Mouse (Mus musculus) embryonic facial prominence, embryonic 11.5 days (tissue): ENCODE measurements around the gene Gm45233. TPM values are rescaled to one million over a fixed set of nuclear protein-coding genes. Genes with fewer than 3 reads are reported as not detected.

ENCODE experiments used
- ATAC-seq: fragments of 200-750 bp; cut with Nextera tagmentation; replicated peaks from 2 replicates; pipeline ENCODE4 v1.8.0; 2017; ENCODE audit warnings: low read depth; ENCODE audit not compliant: insufficient number of reproducible peaks, low FRiP score, low TSS enrichment
- DNase-seq: peaks from one replicate; pipeline ENCODE4 v3.0.0-alpha.2; 2015; ENCODE audit warnings: low spot score
- H3K27ac ChIP-seq: fragments of 300-500 bp; sonication (generic); replicated peaks from 2 replicates; pipeline ENCODE4 v1.5.1; 2014; ENCODE audit warnings: mild to moderate bottlenecking, low read depth, low read length, control low read depth
- H3K27me3 ChIP-seq: fragments of 300-500 bp; sonication (generic); 2 replicates; pipeline ENCODE4 v1.6.1; 2014; ENCODE audit warnings: mild to moderate bottlenecking, low read length, moderate library complexity, mixed read lengths; ENCODE audit not compliant: control insufficient read depth, insufficient read depth
- H3K36me3 ChIP-seq: fragments of 300-500 bp; sonication (generic); replicated peaks from 2 replicates; pipeline ENCODE4 v1.6.1; 2014; ENCODE audit warnings: low read depth, mild to moderate bottlenecking, low read length, moderate library complexity, mixed read lengths; ENCODE audit not compliant: control insufficient read depth, insufficient read depth
- H3K4me1 ChIP-seq: fragments of 300-500 bp; sonication (generic); 2 replicates; pipeline ENCODE4 v1.6.1; 2014; ENCODE audit warnings: low read length, mixed read lengths; ENCODE audit not compliant: control insufficient read depth, insufficient read depth
- H3K4me2 ChIP-seq: fragments of 300-500 bp; sonication (generic); 2 replicates; pipeline ENCODE4 v1.6.1; 2014; ENCODE audit warnings: low read depth, mild to moderate bottlenecking, control low read depth, low read length, moderate library complexity
- H3K4me3 ChIP-seq: fragments of 300-500 bp; sonication (generic); 2 replicates; pipeline ENCODE4 v1.5.1; 2014; ENCODE audit warnings: low read depth, low read length, control low read depth
- H3K9ac ChIP-seq: fragments of 300-500 bp; sonication (generic); replicated peaks from 2 replicates; pipeline ENCODE4 v1.6.1; 2014; ENCODE audit warnings: mild to moderate bottlenecking, control low read depth, low read length
- H3K9me3 ChIP-seq: fragments of 300-500 bp; sonication (generic); replicated peaks from 2 replicates; pipeline ENCODE4 v1.6.1; 2016; ENCODE audit warnings: mild to moderate bottlenecking, low read length, inconsistent platforms, mixed read lengths; ENCODE audit not compliant: control insufficient read depth
- WGBS: fragments of 180-500 bp; shearing (Covaris S2); extraction: QIAGEN DNeasy Blood & Tissue Kit; methylation state at CpG from one replicate; pipeline ENCODE4 v1.1.7; 2014; 5-methylcytosine and 5-hydroxymethylcytosine counted together
- polyA plus RNA-seq: library from polyadenylated mRNA; unstranded; fragments of >200 nt; fragmentation: Nextera tagmentation; extraction: Ambion mirVana; gene quantifications from 2 replicates; pipeline ENCODE4 v1.2.1, GENCODE M21; 2014

Gene Gm45233
- polyA plus RNA-seq, 1 experiment from 2014 or later = not detected

DNA sequence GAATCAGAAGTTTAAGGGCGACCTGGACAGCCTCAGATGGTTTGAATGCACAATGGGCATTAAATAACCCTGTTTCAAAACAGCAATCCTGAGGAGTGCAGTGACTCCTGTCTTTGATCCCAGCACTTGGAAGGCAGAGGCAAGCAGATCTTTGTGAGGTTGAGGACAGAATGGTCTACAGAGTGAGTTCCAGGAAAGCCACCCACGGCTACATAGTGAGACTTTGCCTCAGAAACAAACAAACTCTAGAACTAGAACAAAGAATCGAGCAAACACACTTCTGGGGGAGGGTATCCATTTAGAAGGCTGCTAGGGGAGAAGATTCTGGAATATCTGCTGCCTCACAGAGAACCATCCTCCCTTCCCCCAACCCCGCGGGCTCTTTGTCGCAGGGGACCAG is 3.4 kb upstream of the Gm45233 start, which contains the start of gene Cldnd2:
Gene Cldnd2, plus strand, starts transcription at position 301 of the 400 bp plus-strand sequence.
- no peak within 1 kb of the TSS for H3K27ac ChIP-seq
- ATAC-seq (no peak), DNase-seq (no peak)
- no peak within 1 kb of the TSS for H3K9ac ChIP-seq
- H3K4me1 ChIP-seq = no peaks in the 10 kb centered on the region
- H3K4me3 ChIP-seq = no peak within 1 kb of the TSS
- no peaks in the 10 kb centered on the region for H3K9me3 ChIP-seq
- H3K36me3 ChIP-seq = no peaks in the 10 kb centered on the region
- no peaks in the 10 kb centered on the region for H3K27me3 ChIP-seq
- no peak within 1 kb of the TSS for H3K4me2 ChIP-seq
- 82% methylated on average over 6 of the region's 6 CpGs for WGBS

GRCm38 (mm10) chr7:43441071-43441470 is 2.9 kb upstream of the Gm45233 start:
- Histone ChIP-seq H3K4me2 (no peak overlapping the region), H3K4me3 (no peak overlapping the region), H3K9me3 (no peaks in the 10 kb centered on the region), H3K36me3 (no peaks in the 10 kb centered on the region), H3K27ac (no peak overlapping the region), H3K27me3 (no peaks in the 10 kb centered on the region), H3K9ac (no peak overlapping the region), H3K4me1 (no peaks in the 10 kb centered on the region)
- 77% methylated on average over 3 of the region's 3 CpGs for WGBS
- ATAC-seq (no peak), DNase-seq (no peak)

- H3K9me3 ChIP-seq = no peaks in the 10 kb centered on the region
- no peak for DNase-seq
- H3K4me2 ChIP-seq = peak overlapping the region; percentile 84
- 9% methylated on average over 9 of the region's 9 CpGs for WGBS
- no peaks in the 10 kb centered on the region for H3K27me3 ChIP-seq
- H3K4me1 ChIP-seq = no peaks in the 10 kb centered on the region
- H3K9ac ChIP-seq = peak overlapping the region; percentile 67
- no peaks in the 10 kb centered on the region for H3K36me3 ChIP-seq
- H3K4me3 ChIP-seq = peak overlapping the region; percentile 47
- ATAC-seq = no peak
- H3K27ac ChIP-seq = peak overlapping the region; percentile 77
Measured at GRCm38 (mm10) chr7:43442684-43443083, 1.2 kb upstream of the Gm45233 start.

- Histone ChIP-seq H3K4me1 (no peaks in the 10 kb centered on the region), H3K9ac (peak overlapping the region; percentile 67), H3K27me3 (no peaks in the 10 kb centered on the region), H3K27ac (peak overlapping the region; percentile 77), H3K4me2 (peak overlapping the region; percentile 84), H3K9me3 (no peaks in the 10 kb centered on the region), H3K36me3 (no peaks in the 10 kb centered on the region), H3K4me3 (peak overlapping the region; percentile 47)
- ATAC-seq (peak; percentile 88), DNase-seq (peak; percentile 70)
- WGBS = under 1% methylated on average over 36 of the region's 36 CpGs
Measured at GRCm38 (mm10) chr7:43443126-43443916, 607 bp upstream of the Gm45233 start.

DNA sequence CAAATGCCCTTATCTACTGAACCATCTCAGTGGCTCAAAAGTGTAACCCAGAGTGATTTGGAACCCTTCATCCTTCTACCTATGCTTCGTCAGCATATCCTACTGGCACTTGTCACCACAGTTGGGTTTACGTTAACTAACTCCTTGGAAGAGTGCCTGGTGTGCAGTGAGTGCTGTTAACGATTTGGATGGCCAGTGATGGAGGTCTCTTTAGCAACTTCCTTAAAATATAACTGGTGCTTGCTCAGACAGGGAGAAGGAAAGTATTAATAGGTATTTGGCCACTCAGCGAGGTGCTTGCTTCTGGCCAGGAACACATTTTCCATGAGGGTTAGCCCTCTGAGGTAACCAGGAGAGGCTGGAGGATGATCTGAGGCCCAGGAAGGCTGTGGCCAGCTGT is 3.9 kb downstream of the Gm45233 start:
- Histone ChIP-seq H3K27me3 (no peaks in the 10 kb centered on the region), H3K9ac (no peak overlapping the region), H3K27ac (no peak overlapping the region), H3K4me1 (no peaks in the 10 kb centered on the region), H3K9me3 (no peaks in the 10 kb centered on the region), H3K4me3 (no peak overlapping the region), H3K4me2 (no peak overlapping the region), H3K36me3 (no peaks in the 10 kb centered on the region)
- no peak for DNase-seq
- ATAC-seq = no peak
- 89% methylated on average over 4 of the region's 4 CpGs for WGBS

DNA sequence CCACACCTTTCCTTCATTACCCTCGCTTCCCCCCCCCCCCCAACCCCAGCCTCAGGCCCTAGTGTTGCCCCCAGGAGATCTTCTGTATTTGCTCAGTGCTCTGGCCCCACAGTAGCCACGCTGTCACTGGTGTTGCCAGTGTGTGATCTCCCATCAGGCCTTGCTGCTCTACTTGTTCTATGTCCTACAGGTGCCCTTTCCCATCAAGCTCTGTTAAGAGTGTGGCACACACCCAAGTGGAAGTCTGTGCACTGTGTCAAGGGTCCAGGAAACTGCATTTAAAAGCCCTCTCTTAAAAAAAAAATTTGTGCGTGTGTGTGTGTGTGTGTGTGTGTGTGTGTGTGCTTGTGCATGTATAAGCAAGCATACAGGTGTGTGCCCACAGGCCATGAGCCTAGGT is 4.3 kb downstream of the Gm45233 start:
- H3K9me3 ChIP-seq = no peaks in the 10 kb centered on the region
- H3K4me3 ChIP-seq = no peak overlapping the region
- 76% methylated on average over 2 of the region's 3 CpGs for WGBS
- ATAC-seq (no peak), DNase-seq (no peak)
- no peak overlapping the region for H3K9ac ChIP-seq
- H3K27ac ChIP-seq = no peak overlapping the region
- H3K4me1 ChIP-seq = no peaks in the 10 kb centered on the region
- no peaks in the 10 kb centered on the region for H3K27me3 ChIP-seq
- no peak overlapping the region for H3K4me2 ChIP-seq
- no peaks in the 10 kb centered on the region for H3K36me3 ChIP-seq

- H3K27me3 ChIP-seq = no peaks in the 10 kb centered on the region
- H3K9ac ChIP-seq = no peak overlapping the region
- DNase-seq (no peak), ATAC-seq (no peak)
- H3K27ac ChIP-seq = no peak overlapping the region
- H3K4me1 ChIP-seq = no peaks in the 10 kb centered on the region
- H3K4me3 ChIP-seq = no peak overlapping the region
- no peaks in the 10 kb centered on the region for H3K9me3 ChIP-seq
- no peak overlapping the region for H3K4me2 ChIP-seq
- no peaks in the 10 kb centered on the region for H3K36me3 ChIP-seq
- 100% methylated on average over 2 of the region's 2 CpGs for WGBS
Measured at GRCm38 (mm10) chr7:43449811-43450210, 5.9 kb downstream of the Gm45233 start.

- 95% methylated on average over 11 of the region's 11 CpGs for WGBS
- no peaks in the 10 kb centered on the region for H3K9me3 ChIP-seq
- H3K4me1 ChIP-seq = no peaks in the 10 kb centered on the region
- no peak overlapping the region for H3K4me2 ChIP-seq
- H3K9ac ChIP-seq = no peak overlapping the region
- H3K36me3 ChIP-seq = peaks cover 4% of the 10 kb centered on the region; the same call in 1 of the 2 replicates
- H3K27me3 ChIP-seq = no peaks in the 10 kb centered on the region
- H3K27ac ChIP-seq = no peak overlapping the region
- no peak overlapping the region for H3K4me3 ChIP-seq
- ATAC-seq (no peak), DNase-seq (no peak)
Measured at GRCm38 (mm10) chr7:43451726-43452125, 7.8 kb downstream of the Gm45233 start.
